Mouse (Mus musculus): ENCODE results near the gene Raly.

- TF ChIP-seq CTCF (IDR thresholded peaks at IDR 0.05): no peak
- no peak for TF ChIP-seq POLR2A (IDR thresholded peaks at IDR 0.05; ENCODE audit: insufficient read depth, low read depth, low read length)
These were observed 41.6 kb upstream of the Raly start for GRCm38 (mm10) chr2:154749046-154750036.

All from heart, adult 2 months (tissue).